Mouse (Mus musculus) bone marrow macrophage, adult 2 months (primary cell): ENCODE results near the gene Camk2b.

ENCODE experiments used
- CTCF ChIP-seq: IDR thresholded peaks from 2 replicates; pipeline ENCODE4 v1.5.1; 2012; ENCODE audit warnings: low read depth, mild to moderate bottlenecking, low read length, moderate library complexity
- POLR2A ChIP-seq: IDR thresholded peaks from 2 replicates; pipeline ENCODE4 v1.6.1; 2012; ENCODE audit warnings: mild to moderate bottlenecking, low read depth, low read length, borderline replicate concordance

DNA sequence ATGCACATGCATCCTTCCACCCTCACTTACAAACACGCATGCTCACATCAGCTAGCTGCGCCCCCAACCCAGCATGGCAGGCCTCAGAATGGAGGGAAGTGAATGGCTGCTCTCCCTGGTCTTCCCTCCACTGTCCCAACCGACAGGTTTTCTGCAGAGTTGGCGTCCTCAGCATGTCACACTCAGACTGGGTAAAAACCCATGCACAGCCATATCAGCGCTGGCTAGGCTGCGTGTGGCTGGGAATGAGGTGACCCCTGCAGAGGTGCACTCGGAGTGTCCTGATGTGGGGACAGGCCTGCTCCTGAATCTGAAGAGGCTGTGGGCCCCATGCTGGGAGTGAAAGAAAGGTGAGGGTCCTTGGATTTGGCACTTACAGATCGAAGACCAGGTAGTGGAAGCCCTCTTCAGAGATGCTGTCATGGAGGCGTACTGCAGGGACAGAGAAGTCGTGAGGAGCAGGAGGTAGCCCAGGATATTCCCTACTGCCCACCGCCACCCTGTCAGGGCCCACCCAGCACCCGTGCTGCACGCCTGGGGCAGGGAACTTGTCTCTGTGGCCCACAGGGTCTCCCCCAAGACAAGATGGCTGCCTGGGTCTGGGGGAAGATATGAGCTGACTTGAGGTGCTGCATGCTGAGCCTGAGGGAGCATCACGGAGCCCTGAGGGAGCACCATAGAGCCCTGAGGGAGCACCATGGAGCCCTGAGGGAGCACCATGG lies 65.0 kb downstream of the Camk2b start:
- TF ChIP-seq CTCF (no peak), POLR2A (no peak)
